ENCODE assay signal across 20 mouse cellular contexts in the genomic region with DNA sequence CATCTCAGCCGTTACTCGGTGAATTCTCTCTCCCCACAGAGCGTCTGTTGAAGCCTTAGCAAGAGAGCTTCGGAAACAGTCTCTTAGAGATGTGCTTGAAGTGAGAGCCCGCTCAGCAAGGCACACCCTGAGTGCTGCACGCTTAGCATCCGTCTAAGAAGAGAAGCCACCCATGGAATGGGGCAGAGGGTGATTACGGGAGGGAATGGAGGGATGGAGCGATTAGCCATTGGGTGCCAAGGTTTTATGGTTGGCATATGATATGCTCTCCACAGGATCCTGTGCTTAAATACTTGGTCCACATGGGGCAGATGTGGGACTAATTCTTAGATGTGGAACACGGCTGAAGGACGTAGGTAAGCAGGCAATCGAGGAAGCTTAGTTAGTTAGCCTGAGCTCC. TPM values are rescaled to one million over a fixed set of nuclear protein-coding genes. Genes with fewer than 3 reads are reported as not detected.
A peak's percentile ranks its signal among the peaks of the same experiment; 100 is the strongest.
DNase-seq lines count a peak whose midpoint lies in the region; ATAC-seq and TF ChIP-seq lines count a peak whose summit lies in the region.
"Had no signal": no experiment of that assay in that cellular context is flagged by ENCODE, and none has a peak within 500 bp of the region (broad histone marks: within the 10 kb centered on the region; RNA-seq: fewer than 3 reads in every experiment).

No protein-coding gene starts in this region.

- 94% methylated on average over 12 of the region's 12 CpGs for WGBS in forebrain, embryonic 15.5 days
- 92% methylated on average over 12 of the region's 12 CpGs for WGBS in forebrain, embryonic 13.5 days
- WGBS in heart, embryonic 10.5 days, result 92% methylated on average over 12 of the region's 12 CpGs
- WGBS in heart, embryonic 11.5 days (ENCODE audit: insufficient replicate concordance), result 87% methylated on average over 12 of the region's 12 CpGs
- 96% methylated on average over 12 of the region's 12 CpGs for WGBS in midbrain, embryonic 11.5 days
- 89% methylated on average over 12 of the region's 12 CpGs for WGBS in midbrain, postnatal 0 days

- H3K27ac ChIP-seq in forebrain, embryonic 15.5 days (replicated peaks), result peak overlapping the region; percentile 80; the same call in 1 of the 2 replicates
- H3K27ac ChIP-seq in forebrain, embryonic 13.5 days, result no peak overlapping the region
- no peak overlapping the region for H3K27ac ChIP-seq in heart, embryonic 10.5 days
- H3K27ac ChIP-seq in heart, embryonic 11.5 days (ENCODE audit: low read depth, low read length), result no peak overlapping the region
- no peak overlapping the region for H3K27ac ChIP-seq in midbrain, embryonic 11.5 days (ENCODE audit: low read depth, low read length)
- no peak overlapping the region for H3K27ac ChIP-seq in midbrain, postnatal 0 days (ENCODE audit: low read depth, low read length)
- H3K27ac ChIP-seq: embryonic facial prominence, embryonic 13.5 days; embryonic facial prominence, embryonic 15.5 days had no signal

- H3K9me3 ChIP-seq in forebrain, embryonic 15.5 days, result no peaks in the 10 kb centered on the region
- no peaks in the 10 kb centered on the region for H3K9me3 ChIP-seq in forebrain, embryonic 13.5 days (replicated peaks)
- H3K9me3 ChIP-seq in heart, embryonic 10.5 days, result no peaks in the 10 kb centered on the region
- H3K9me3 ChIP-seq in heart, embryonic 11.5 days (replicated peaks; ENCODE audit: control insufficient read depth, low read length), result no peaks in the 10 kb centered on the region
- H3K9me3 ChIP-seq in midbrain, embryonic 11.5 days (ENCODE audit: control insufficient read depth, low read length), result no peaks in the 10 kb centered on the region
- H3K9me3 ChIP-seq in midbrain, postnatal 0 days (ENCODE audit: low read length), result no peaks in the 10 kb centered on the region
- H3K9me3 ChIP-seq: embryonic facial prominence, embryonic 13.5 days; embryonic facial prominence, embryonic 15.5 days; forebrain, embryonic 12.5 days had no signal

- no peak overlapping the region for H3K9ac ChIP-seq in forebrain, embryonic 15.5 days (replicated peaks)
- no peak overlapping the region for H3K9ac ChIP-seq in forebrain, embryonic 13.5 days
- no peak overlapping the region for H3K9ac ChIP-seq in heart, embryonic 11.5 days (ENCODE audit: low read depth, low read length)
- no peak overlapping the region for H3K9ac ChIP-seq in midbrain, embryonic 11.5 days (ENCODE audit: low read length)
- H3K9ac ChIP-seq in midbrain, postnatal 0 days (replicated peaks; ENCODE audit: low read length, poor library complexity, severe bottlenecking), result no peak overlapping the region
- H3K9ac ChIP-seq: embryonic facial prominence, embryonic 13.5 days; embryonic facial prominence, embryonic 15.5 days; forebrain, embryonic 12.5 days had no signal

- ATAC-seq in forebrain, embryonic 15.5 days (replicated peaks), result no peak
- ATAC-seq in forebrain, embryonic 13.5 days, result no peak
- ATAC-seq in heart, embryonic 11.5 days (replicated peaks; ENCODE audit: insufficient number of reproducible peaks, low FRiP score, low TSS enrichment), result no peak
- ATAC-seq in midbrain, embryonic 11.5 days (ENCODE audit: low FRiP score), result no peak
- no peak for ATAC-seq in midbrain, postnatal 0 days (ENCODE audit: low FRiP score)

- H3K4me1 ChIP-seq in forebrain, embryonic 15.5 days, result peaks cover 23% of the 10 kb centered on the region
- H3K4me1 ChIP-seq in forebrain, embryonic 13.5 days, result peaks cover 22% of the 10 kb centered on the region
- H3K4me1 ChIP-seq in heart, embryonic 10.5 days, result peaks cover 11% of the 10 kb centered on the region; the same call in 1 of the 2 replicates
- H3K4me1 ChIP-seq in heart, embryonic 11.5 days (ENCODE audit: control insufficient read depth, insufficient read depth, low read length), result 0 out of 2 replicates have a peak, but pooled peaks cover 9% of the 10 kb centered on the region
- H3K4me1 ChIP-seq in midbrain, embryonic 11.5 days (ENCODE audit: control insufficient read depth, insufficient read depth, low read length), result no peaks in the 10 kb centered on the region
- H3K4me1 ChIP-seq in midbrain, postnatal 0 days (ENCODE audit: insufficient read depth, low read length), result no peaks in the 10 kb centered on the region

- DNase-seq in heart, embryonic 10.5 days (ENCODE audit: low spot score), result peak; percentile 54
- peak; percentile 6 for DNase-seq in midbrain, embryonic 11.5 days (ENCODE audit: low spot score, missing footprints)
- DNase-seq in midbrain, postnatal 0 days (ENCODE audit: low spot score), result no peak
- DNase-seq: adrenal gland, adult 2 months; adrenal gland, postnatal 10 days; adrenal gland, postnatal 25 days; cerebellum, adult 11 months; cerebellum, adult 18-20 months; cerebellum, adult 8-10 months; cerebellum, adult 9-11 months; cerebellum, postnatal 14 days; cerebellum, postnatal 36 days; embryo, embryonic 11 days had no signal

- no peaks in the 10 kb centered on the region for H3K36me3 ChIP-seq in forebrain, embryonic 15.5 days
- H3K36me3 ChIP-seq in forebrain, embryonic 13.5 days (ENCODE audit: poor library complexity, severe bottlenecking), result no peaks in the 10 kb centered on the region
- peaks cover 2% of the 10 kb centered on the region; the same call in 1 of the 2 replicates for H3K36me3 ChIP-seq in heart, embryonic 10.5 days
- H3K36me3 ChIP-seq in heart, embryonic 11.5 days (ENCODE audit: control insufficient read depth, insufficient read depth, low read length), result no peaks in the 10 kb centered on the region
- H3K36me3 ChIP-seq in midbrain, embryonic 11.5 days (ENCODE audit: control insufficient read depth, insufficient read depth, low read length), result no peaks in the 10 kb centered on the region
- H3K36me3 ChIP-seq in midbrain, postnatal 0 days (ENCODE audit: insufficient read depth, low read length), result no peaks in the 10 kb centered on the region
- H3K36me3 ChIP-seq: embryonic facial prominence, embryonic 13.5 days; embryonic facial prominence, embryonic 15.5 days; forebrain, embryonic 12.5 days had no signal

- no peak overlapping the region for H3K4me2 ChIP-seq in forebrain, embryonic 15.5 days (replicated peaks)
- no peak overlapping the region for H3K4me2 ChIP-seq in forebrain, embryonic 13.5 days
- H3K4me2 ChIP-seq in heart, embryonic 11.5 days, result no peak overlapping the region
- no peak overlapping the region for H3K4me2 ChIP-seq in midbrain, embryonic 11.5 days
- no peak overlapping the region for H3K4me2 ChIP-seq in midbrain, postnatal 0 days (ENCODE audit: low read depth, low read length, poor library complexity, severe bottlenecking)
- H3K4me2 ChIP-seq: embryonic facial prominence, embryonic 13.5 days; embryonic facial prominence, embryonic 15.5 days; forebrain, embryonic 12.5 days had no signal

- H3K4me3 ChIP-seq in forebrain, embryonic 15.5 days, result no peak overlapping the region
- H3K4me3 ChIP-seq in forebrain, embryonic 13.5 days, result no peak overlapping the region
- H3K4me3 ChIP-seq in heart, embryonic 10.5 days, result no peak overlapping the region
- no peak overlapping the region for H3K4me3 ChIP-seq in heart, embryonic 11.5 days (ENCODE audit: low read depth, low read length)
- no peak overlapping the region for H3K4me3 ChIP-seq in midbrain, embryonic 11.5 days (ENCODE audit: low read depth, low read length)
- no peak overlapping the region for H3K4me3 ChIP-seq in midbrain, postnatal 0 days (ENCODE audit: low read depth, low read length)
- H3K4me3 ChIP-seq: embryonic facial prominence, embryonic 13.5 days; embryonic facial prominence, embryonic 15.5 days; erythroblast, embryonic 14.5 days; forebrain, embryonic 12.5 days had no signal

- no peaks in the 10 kb centered on the region for H3K27me3 ChIP-seq in forebrain, embryonic 15.5 days
- H3K27me3 ChIP-seq in forebrain, embryonic 13.5 days, result no peaks in the 10 kb centered on the region
- H3K27me3 ChIP-seq in heart, embryonic 10.5 days (ENCODE audit: insufficient read depth, poor library complexity, severe bottlenecking), result no peaks in the 10 kb centered on the region
- H3K27me3 ChIP-seq in heart, embryonic 11.5 days (ENCODE audit: control insufficient read depth, insufficient read depth, low read length), result no peaks in the 10 kb centered on the region
- H3K27me3 ChIP-seq in midbrain, embryonic 11.5 days (ENCODE audit: control insufficient read depth, insufficient read depth, low read length), result no peaks in the 10 kb centered on the region
- H3K27me3 ChIP-seq in midbrain, postnatal 0 days (ENCODE audit: insufficient read depth, low read length), result no peaks in the 10 kb centered on the region
- H3K27me3 ChIP-seq: embryonic facial prominence, embryonic 13.5 days; embryonic facial prominence, embryonic 15.5 days; forebrain, embryonic 12.5 days had no signal

- TF ChIP-seq CTCF in midbrain, postnatal 0 days (IDR thresholded peaks at IDR 0.05), result no peak

RNA-seq across cellular contexts. Expression of a gene that starts 45.3 kb away (rescaled TPM):
- polyA plus RNA-seq in forebrain, embryonic 15.5 days (2015; fragmentation: Nextera tagmentation; extraction: Ambion mirVana), result 86.4 and 90.5 TPM in 2 replicates
- 79.3 and 83.5 TPM in 2 replicates for polyA plus RNA-seq in forebrain, embryonic 13.5 days (2015; fragmentation: Nextera tagmentation; extraction: Ambion mirVana)
- 60.5 and 65.2 TPM in 2 replicates for polyA plus RNA-seq in heart, embryonic 10.5 days (2016; fragmentation: Nextera tagmentation; extraction: Ambion mirVana)
- 68.7 and 75.5 TPM in 2 replicates for polyA plus RNA-seq in heart, embryonic 11.5 days (2014; fragmentation: Nextera tagmentation; extraction: Ambion mirVana)
- 71.0 and 73.8 TPM in 2 replicates for polyA plus RNA-seq in midbrain, embryonic 11.5 days (2014; fragmentation: Nextera tagmentation; extraction: Ambion mirVana)
- total RNA-seq in midbrain, postnatal 0 days (2014; rRNA removed), result 38.9 and 40.5 TPM in 2 replicates
- 60.4 and 72.7 TPM in 2 replicates for polyA plus RNA-seq in midbrain, postnatal 0 days (2015; fragmentation: Nextera tagmentation; extraction: Ambion mirVana)
